Mouse (Mus musculus) CH12.LX (cell line): ENCODE measurements around the gene Samd4b.

Source experiments
- CTCF ChIP-seq, 2 experiments: IDR thresholded peaks in 1 of 2; conservative IDR thresholded peaks in 1 of 2; 2 replicates each; pipeline ENCODE4 v1.5.1; 2011 to 2012; ENCODE audit warnings: low read depth in 2 of 2, low read length in 2 of 2, improper control_type of control experiment in 1 of 2, inconsistent platforms in 1 of 2, mild to moderate bottlenecking in 1 of 2, moderate library complexity in 1 of 2
- EP300 ChIP-seq: IDR thresholded peaks from 2 replicates; pipeline ENCODE4 v1.6.1; 2011; ENCODE audit warnings: low read length, improper control_type of control experiment
- MAZ ChIP-seq: IDR thresholded peaks from 2 replicates; pipeline ENCODE4 v1.6.1; 2012; ENCODE audit warnings: low read depth, mild to moderate bottlenecking, inconsistent platforms, low read length, improper control_type of control experiment, moderate library complexity
- USF2 ChIP-seq: conservative IDR thresholded peaks from 2 replicates; pipeline ENCODE4 v1.6.1; 2011; ENCODE audit warnings: low read depth, low read length, improper control_type of control experiment

GRCm38 (mm10) chr7:28579826-28580225 lies 18.1 kb downstream of the Samd4b start:
- no peak for TF ChIP-seq CTCF (conservative IDR thresholded peaks at IDR 0.05 in 1 of 2, IDR thresholded peaks at IDR 0.05 in 1 of 2; ENCODE audit: low read depth in 2 of 2, low read length in 2 of 2)
- TF ChIP-seq MAZ, result no peak
- no peak for TF ChIP-seq EP300
- no peak for TF ChIP-seq USF2
